Mouse (Mus musculus): Measurements from ENCODE around the gene Olfr316. TPM values are rescaled to one million over a fixed set of nuclear protein-coding genes. Genes with fewer than 3 reads are reported as not detected.

The Olfr316 gene
- polyA plus RNA-seq, 2 experiments, result not detected

DNA sequence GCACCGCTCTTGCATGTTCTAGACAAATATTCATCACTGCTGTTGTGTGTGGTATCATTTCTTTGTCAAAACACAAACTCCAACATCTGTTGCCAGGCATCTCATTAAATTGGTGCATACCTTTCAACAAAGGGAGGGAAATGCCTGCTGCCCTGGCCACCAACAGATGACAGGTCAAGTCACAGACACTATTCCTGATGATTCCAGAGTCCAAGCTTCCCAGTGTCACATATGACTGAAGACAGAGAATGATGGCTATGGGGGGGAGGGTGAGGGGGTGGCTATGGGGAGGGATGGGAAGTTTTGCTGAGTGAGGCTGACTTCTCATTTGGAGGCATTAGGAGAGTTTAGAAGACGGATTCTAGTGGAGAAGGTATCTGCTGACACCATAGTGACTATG is 31.6 kb downstream of the Olfr316 start:
- no peak for TF ChIP-seq POLR2A (IDR thresholded peaks at IDR 0.05; ENCODE audit: borderline replicate concordance, extremely low read depth, insufficient read depth, insufficient read length)
- no peaks in the 10 kb centered on the region for H3K27me3 ChIP-seq (ENCODE audit: control insufficient read depth, insufficient read depth, low read length)
- H3K9me3 ChIP-seq (ENCODE audit: control insufficient read depth, low read length), result no peaks in the 10 kb centered on the region
- 79% methylated on average over 2 of the region's 2 CpGs for WGBS
- H3K9ac ChIP-seq (ENCODE audit: low read depth, low read length, severe bottlenecking), result no peak overlapping the region
- no peaks in the 10 kb centered on the region for H3K36me3 ChIP-seq (ENCODE audit: control insufficient read depth, insufficient read depth, low read length)
- H3K4me2 ChIP-seq (replicated peaks; ENCODE audit: low read depth, low read length, severe bottlenecking), result no peak overlapping the region
- ATAC-seq (ENCODE audit: low FRiP score, low read depth) (no peak), DNase-seq (ENCODE audit: low spot score) (no peak)
- no peaks in the 10 kb centered on the region for H3K4me1 ChIP-seq (ENCODE audit: control insufficient read depth, insufficient read depth, low read length)
- no peak overlapping the region for H3K4me3 ChIP-seq (replicated peaks; ENCODE audit: low read length)
- no peak overlapping the region for H3K27ac ChIP-seq (replicated peaks; ENCODE audit: low read depth, low read length)

- WGBS, result 86% methylated on average over 10 of the region's 10 CpGs
- H3K4me2 ChIP-seq (replicated peaks; ENCODE audit: low read depth, low read length, severe bottlenecking), result no peak overlapping the region
- ATAC-seq (ENCODE audit: low FRiP score, low read depth) (no peak), DNase-seq (ENCODE audit: low spot score) (no peak)
- H3K4me1 ChIP-seq (ENCODE audit: control insufficient read depth, insufficient read depth, low read length), result no peaks in the 10 kb centered on the region
- no peak overlapping the region for H3K4me3 ChIP-seq (replicated peaks; ENCODE audit: low read length)
- H3K36me3 ChIP-seq (ENCODE audit: control insufficient read depth, insufficient read depth, low read length), result no peaks in the 10 kb centered on the region
- no peaks in the 10 kb centered on the region for H3K27me3 ChIP-seq (ENCODE audit: control insufficient read depth, insufficient read depth, low read length)
- H3K9me3 ChIP-seq (ENCODE audit: control insufficient read depth, low read length), result no peaks in the 10 kb centered on the region
- H3K27ac ChIP-seq (replicated peaks; ENCODE audit: low read depth, low read length), result no peak overlapping the region
- TF ChIP-seq POLR2A (IDR thresholded peaks at IDR 0.05; ENCODE audit: borderline replicate concordance, extremely low read depth, insufficient read depth, insufficient read length), result no peak
- H3K9ac ChIP-seq (ENCODE audit: low read depth, low read length, severe bottlenecking), result no peak overlapping the region
Observed at GRCm38 (mm10) chr11:58787651-58788050, 35.1 kb downstream of the Olfr316 start.

DNA sequence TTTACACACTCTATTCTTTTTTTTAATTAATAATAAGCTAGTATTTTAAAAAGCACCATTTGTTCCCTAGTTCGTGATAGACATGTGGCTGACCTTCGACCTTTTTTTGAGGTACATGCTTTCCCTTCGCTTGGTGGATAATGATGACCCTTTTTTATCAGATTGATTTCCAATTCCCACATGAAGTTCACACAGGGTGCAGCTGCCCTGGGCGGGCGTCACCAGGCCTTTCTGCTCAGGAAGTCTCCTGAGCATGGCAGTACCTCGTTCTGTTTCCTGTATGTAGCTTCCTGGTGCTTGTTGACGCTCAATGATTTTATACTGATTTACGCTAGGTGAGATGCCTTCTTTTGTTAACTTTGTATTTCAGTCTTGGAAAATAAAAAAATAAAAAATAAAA is 35.8 kb downstream of the Olfr316 start:
- Histone ChIP-seq H3K9ac (ENCODE audit: low read depth, low read length, severe bottlenecking) (no peak overlapping the region), H3K4me1 (ENCODE audit: control insufficient read depth, insufficient read depth, low read length) (no peaks in the 10 kb centered on the region), H3K27me3 (ENCODE audit: control insufficient read depth, insufficient read depth, low read length) (no peaks in the 10 kb centered on the region), H3K36me3 (ENCODE audit: control insufficient read depth, insufficient read depth, low read length) (no peaks in the 10 kb centered on the region), H3K4me2 (replicated peaks; ENCODE audit: low read depth, low read length, severe bottlenecking) (no peak overlapping the region), H3K4me3 (replicated peaks; ENCODE audit: low read length) (no peak overlapping the region), H3K27ac (replicated peaks; ENCODE audit: low read depth, low read length) (no peak overlapping the region), H3K9me3 (ENCODE audit: control insufficient read depth, low read length) (no peaks in the 10 kb centered on the region)
- no peak for TF ChIP-seq POLR2A (IDR thresholded peaks at IDR 0.05; ENCODE audit: borderline replicate concordance, extremely low read depth, insufficient read depth, insufficient read length)
- no peak for ATAC-seq (ENCODE audit: low FRiP score, low read depth)
- no peak for DNase-seq (ENCODE audit: low spot score)
- 82% methylated on average over 8 of the region's 8 CpGs for WGBS

GRCm38 (mm10) chr11:58789532-58789931 is 37.0 kb downstream of the Olfr316 start:
- H3K36me3 ChIP-seq (ENCODE audit: control insufficient read depth, insufficient read depth, low read length), result no peaks in the 10 kb centered on the region
- no peak overlapping the region for H3K27ac ChIP-seq (replicated peaks; ENCODE audit: low read depth, low read length)
- H3K9me3 ChIP-seq (ENCODE audit: control insufficient read depth, low read length), result no peaks in the 10 kb centered on the region
- DNase-seq (ENCODE audit: low spot score) (no peak), ATAC-seq (ENCODE audit: low FRiP score, low read depth) (no peak)
- no peak overlapping the region for H3K4me2 ChIP-seq (replicated peaks; ENCODE audit: low read depth, low read length, severe bottlenecking)
- TF ChIP-seq POLR2A (IDR thresholded peaks at IDR 0.05; ENCODE audit: borderline replicate concordance, extremely low read depth, insufficient read depth, insufficient read length), result no peak
- H3K4me1 ChIP-seq (ENCODE audit: control insufficient read depth, insufficient read depth, low read length), result no peaks in the 10 kb centered on the region
- no peak overlapping the region for H3K4me3 ChIP-seq (replicated peaks; ENCODE audit: low read length)
- no peaks in the 10 kb centered on the region for H3K27me3 ChIP-seq (ENCODE audit: control insufficient read depth, insufficient read depth, low read length)
- H3K9ac ChIP-seq (ENCODE audit: low read depth, low read length, severe bottlenecking), result no peak overlapping the region
- WGBS, result 30% methylated on average over 3 of the region's 3 CpGs

GRCm38 (mm10) chr11:58790053-58790452 is 37.5 kb downstream of the Olfr316 start:
- DNase-seq (ENCODE audit: low spot score), result no peak
- no peaks in the 10 kb centered on the region for H3K9me3 ChIP-seq (ENCODE audit: control insufficient read depth, low read length)
- no peak overlapping the region for H3K4me2 ChIP-seq (replicated peaks; ENCODE audit: low read depth, low read length, severe bottlenecking)
- H3K27me3 ChIP-seq (ENCODE audit: control insufficient read depth, insufficient read depth, low read length), result no peaks in the 10 kb centered on the region
- no peak overlapping the region for H3K9ac ChIP-seq (ENCODE audit: low read depth, low read length, severe bottlenecking)
- no peaks in the 10 kb centered on the region for H3K4me1 ChIP-seq (ENCODE audit: control insufficient read depth, insufficient read depth, low read length)
- H3K4me3 ChIP-seq (replicated peaks; ENCODE audit: low read length), result no peak overlapping the region
- H3K27ac ChIP-seq (replicated peaks; ENCODE audit: low read depth, low read length), result no peak overlapping the region
- TF ChIP-seq POLR2A (IDR thresholded peaks at IDR 0.05; ENCODE audit: borderline replicate concordance, extremely low read depth, insufficient read depth, insufficient read length), result no peak
- 42% methylated on average over 2 of the region's 2 CpGs for WGBS
- no peak for ATAC-seq (ENCODE audit: low FRiP score, low read depth)
- no peaks in the 10 kb centered on the region for H3K36me3 ChIP-seq (ENCODE audit: control insufficient read depth, insufficient read depth, low read length)

DNA sequence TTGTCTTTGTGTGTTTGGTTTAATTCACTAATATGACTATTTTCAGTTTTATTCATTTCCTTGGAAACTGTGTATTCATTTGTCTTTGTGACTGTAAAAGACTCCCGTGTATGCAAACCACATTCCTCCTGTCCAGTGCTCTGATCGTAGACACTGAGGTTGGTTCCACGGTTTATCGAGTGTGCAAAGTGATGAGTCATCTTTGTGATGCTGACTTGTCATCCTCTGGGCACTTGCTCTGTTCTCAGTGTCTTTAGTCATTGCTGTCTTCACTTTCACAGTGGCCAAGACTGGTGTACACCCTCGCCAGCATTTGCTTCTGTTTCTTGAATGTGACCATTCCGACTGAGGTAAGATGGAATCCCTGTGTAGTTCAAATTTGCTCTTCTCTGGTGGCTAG is 38.1 kb downstream of the Olfr316 start:
- ATAC-seq (ENCODE audit: low FRiP score, low read depth) (no peak), DNase-seq (ENCODE audit: low spot score) (no peak)
- Histone ChIP-seq H3K27me3 (ENCODE audit: control insufficient read depth, insufficient read depth, low read length) (no peaks in the 10 kb centered on the region), H3K4me1 (ENCODE audit: control insufficient read depth, insufficient read depth, low read length) (no peaks in the 10 kb centered on the region), H3K27ac (replicated peaks; ENCODE audit: low read depth, low read length) (no peak overlapping the region), H3K36me3 (ENCODE audit: control insufficient read depth, insufficient read depth, low read length) (no peaks in the 10 kb centered on the region), H3K9me3 (ENCODE audit: control insufficient read depth, low read length) (no peaks in the 10 kb centered on the region), H3K4me2 (replicated peaks; ENCODE audit: low read depth, low read length, severe bottlenecking) (no peak overlapping the region), H3K9ac (ENCODE audit: low read depth, low read length, severe bottlenecking) (no peak overlapping the region), H3K4me3 (replicated peaks; ENCODE audit: low read length) (no peak overlapping the region)
- WGBS, result 80% methylated on average over 6 of the region's 6 CpGs
- no peak for TF ChIP-seq POLR2A (IDR thresholded peaks at IDR 0.05; ENCODE audit: borderline replicate concordance, extremely low read depth, insufficient read depth, insufficient read length)

Measured in limb, embryonic 14.5 days (tissue).